Mouse (Mus musculus) kidney, postnatal 0 days (tissue): ENCODE data around the gene Rbm8a. TPM values are rescaled to one million over a fixed set of nuclear protein-coding genes. Genes with fewer than 3 reads are reported as not detected.

Source experiments
- ATAC-seq: fragments of 200-750 bp; cut with Nextera tagmentation; replicated peaks from 2 replicates; pipeline ENCODE4 v1.8.0; 2017; ENCODE audit warnings: low read depth, moderate number of reproducible peaks, moderate TSS enrichment, moderate library complexity; ENCODE audit not compliant: low FRiP score
- DNase-seq: peaks from one replicate; pipeline ENCODE4 v3.0.0-alpha.2; 2016; ENCODE audit warnings: low spot score
- H3K27ac ChIP-seq: fragments of 300-500 bp; sonication (generic); 2 replicates; pipeline ENCODE4 v1.5.1; 2014; ENCODE audit warnings: mild to moderate bottlenecking
- H3K27me3 ChIP-seq: fragments of 300-500 bp; sonication (generic); 2 replicates; pipeline ENCODE4 v1.6.1; 2014; ENCODE audit warnings: low read length, mixed read lengths; ENCODE audit not compliant: insufficient read depth
- H3K36me3 ChIP-seq: fragments of 300-500 bp; sonication (generic); 2 replicates; pipeline ENCODE4 v1.6.1; 2014; ENCODE audit warnings: low read length, mixed read lengths; ENCODE audit not compliant: insufficient read depth
- H3K4me1 ChIP-seq: fragments of 300-500 bp; sonication (generic); replicated peaks from 2 replicates; pipeline ENCODE4 v1.6.1; 2014; ENCODE audit warnings: antibody characterized with exemption, low read length, mixed read lengths; ENCODE audit not compliant: insufficient read depth
- H3K4me2 ChIP-seq: fragments of 300-500 bp; sonication (generic); 2 replicates; pipeline ENCODE4 v1.6.1; 2014; ENCODE audit warnings: mild to moderate bottlenecking, low read length, moderate library complexity, mixed read lengths
- H3K4me3 ChIP-seq: fragments of 300-500 bp; sonication (generic); replicated peaks from 2 replicates; pipeline ENCODE4 v1.5.1; 2014; ENCODE audit warnings: low read depth, low read length
- H3K9ac ChIP-seq: fragments of 300-500 bp; sonication (generic); 2 replicates; pipeline ENCODE4 v1.6.1; 2014; ENCODE audit warnings: low read depth, low read length
- H3K9me3 ChIP-seq: fragments of 300-500 bp; sonication (generic); replicated peaks from 2 replicates; pipeline ENCODE4 v1.6.1; 2016; ENCODE audit warnings: low read length, inconsistent platforms, mixed read lengths
- CTCF ChIP-seq: IDR thresholded peaks from 2 replicates; pipeline ENCODE4 v1.5.1; 2016; ENCODE audit warnings: antibody characterized with exemption, low read depth, mild to moderate bottlenecking, moderate library complexity
- WGBS: fragments of 180-500 bp; shearing (Covaris S2); extraction: QIAGEN DNeasy Blood & Tissue Kit; methylation state at CpG from one replicate; pipeline ENCODE4 v1.1.7; 2014; 5-methylcytosine and 5-hydroxymethylcytosine counted together
- polyA plus RNA-seq: library from polyadenylated mRNA; unstranded; fragments of >200 nt; fragmentation: Nextera tagmentation; extraction: Ambion mirVana; gene quantifications from 2 replicates; pipeline ENCODE4 v1.2.1, GENCODE M21; 2015

Gene Rbm8a
- polyA plus RNA-seq, 1 experiment from 2014 or later, result 100 TPM

- peak within 1 kb of the TSS; percentile 76 for H3K4me3 ChIP-seq
- TF ChIP-seq CTCF, result peak; percentile 40; the same call in 1 of the 2 replicates
- H3K4me2 ChIP-seq, result peak within 1 kb of the TSS; percentile 75
- H3K9me3 ChIP-seq, result no peaks in the 10 kb centered on the region
- ATAC-seq (peak; percentile 91), DNase-seq (peak; percentile 98)
- H3K27me3 ChIP-seq, result 0 out of 2 replicates have a peak, but pooled peaks cover 5% of the 10 kb centered on the region
- WGBS, result under 1% methylated on average over 37 of the region's 38 CpGs
- H3K4me1 ChIP-seq, result peaks cover 19% of the 10 kb centered on the region
- H3K9ac ChIP-seq, result peak within 1 kb of the TSS; percentile 77
- H3K36me3 ChIP-seq, result no peaks in the 10 kb centered on the region
- peak within 1 kb of the TSS; percentile 76; the same call in 1 of the 2 replicates for H3K27ac ChIP-seq
Observed at GRCm38 (mm10) chr3:96593790-96594560, 35.8 kb upstream of the Rbm8a start, which contains the start of gene Polr3gl. Polr3gl (minus strand) TSS chr3:96594181.

DNA sequence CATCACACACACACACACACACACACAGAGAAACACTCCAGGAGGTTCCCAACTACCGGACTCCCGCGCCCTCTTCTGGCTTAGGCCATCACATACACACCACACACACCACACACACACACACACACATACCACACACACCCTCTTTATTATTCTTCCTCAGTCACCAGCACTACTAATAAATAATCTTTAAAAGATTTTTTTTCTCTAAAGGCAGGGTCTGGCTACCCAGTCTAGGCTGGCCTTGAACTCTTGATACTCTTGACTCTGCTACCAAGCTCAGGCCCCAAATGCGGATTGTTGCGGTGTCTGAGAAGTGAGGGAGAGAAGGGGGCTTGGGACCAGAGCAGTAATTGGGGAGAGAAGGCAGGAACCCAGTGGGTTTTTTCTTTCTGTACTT is 34.9 kb upstream of the Rbm8a start:
- no peaks in the 10 kb centered on the region for H3K9me3 ChIP-seq
- no peak for ATAC-seq
- no peak for TF ChIP-seq CTCF
- no peak for DNase-seq
- no peak overlapping the region for H3K4me2 ChIP-seq
- H3K36me3 ChIP-seq, result no peaks in the 10 kb centered on the region
- H3K4me3 ChIP-seq, result no peak overlapping the region
- H3K27ac ChIP-seq, result no peak overlapping the region
- 79% methylated on average over 5 of the region's 5 CpGs for WGBS
- 0 out of 2 replicates have a peak, but pooled peaks cover 5% of the 10 kb centered on the region for H3K27me3 ChIP-seq
- H3K9ac ChIP-seq, result no peak overlapping the region
- peaks cover 19% of the 10 kb centered on the region for H3K4me1 ChIP-seq

DNA sequence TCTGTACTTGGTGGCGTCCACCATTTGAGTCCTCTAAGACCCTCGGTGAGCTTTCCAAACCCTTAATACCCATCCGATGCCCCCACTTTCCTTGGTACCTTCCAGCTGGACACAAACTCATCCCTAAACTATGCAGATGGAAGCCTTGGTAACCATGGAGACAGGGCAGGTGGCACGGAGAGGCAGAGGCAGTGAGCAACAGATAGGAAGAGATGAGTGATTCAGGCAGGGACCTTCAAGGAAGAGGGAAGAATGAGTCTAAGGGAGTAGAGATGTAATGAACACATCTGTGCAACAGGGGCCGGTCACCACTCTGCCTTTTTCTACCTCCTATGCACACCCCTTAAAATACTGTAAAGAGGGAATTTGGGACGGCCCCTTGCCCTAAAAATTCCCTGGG is 34.1 kb upstream of the Rbm8a start:
- 0 out of 2 replicates have a peak, but pooled peaks cover 5% of the 10 kb centered on the region for H3K27me3 ChIP-seq
- no peaks in the 10 kb centered on the region for H3K9me3 ChIP-seq
- 30% methylated on average over 6 of the region's 6 CpGs for WGBS
- no peak overlapping the region for H3K27ac ChIP-seq
- peak overlapping the region; percentile 84 for H3K4me2 ChIP-seq
- no peak overlapping the region for H3K9ac ChIP-seq
- no peaks in the 10 kb centered on the region for H3K36me3 ChIP-seq
- H3K4me3 ChIP-seq, result no peak overlapping the region; the same call in 1 of the 2 replicates
- no peak for ATAC-seq
- no peak for TF ChIP-seq CTCF
- DNase-seq, result no peak
- H3K4me1 ChIP-seq, result peaks cover 19% of the 10 kb centered on the region

- Histone ChIP-seq H3K9me3 (no peaks in the 10 kb centered on the region), H3K27ac (peak within 1 kb of the TSS; percentile 47; the same call in 1 of the 2 replicates), H3K36me3 (no peaks in the 10 kb centered on the region), H3K4me1 (peaks cover 19% of the 10 kb centered on the region), H3K4me2 (peak within 1 kb of the TSS; percentile 84), H3K27me3 (0 out of 2 replicates have a peak, but pooled peaks cover 5% of the 10 kb centered on the region), H3K9ac (peak within 1 kb of the TSS; percentile 62), H3K4me3 (peak within 1 kb of the TSS; percentile 48)
- TF ChIP-seq CTCF, result no peak
- ATAC-seq (no peak), DNase-seq (no peak)
- 2% methylated on average over 22 of the region's 23 CpGs for WGBS
Observed at GRCm38 (mm10) chr3:96596228-96596707, 33.5 kb upstream of the Rbm8a start, which contains the start of gene Ankrd34a. Ankrd34a (plus strand) TSS chr3:96596636.

- no peaks in the 10 kb centered on the region for H3K36me3 ChIP-seq
- no peak for ATAC-seq
- under 1% methylated on average over 9 of the region's 12 CpGs for WGBS
Observed at GRCm38 (mm10) chr3:96596855-96597254, 32.9 kb upstream of the Rbm8a start.

DNA sequence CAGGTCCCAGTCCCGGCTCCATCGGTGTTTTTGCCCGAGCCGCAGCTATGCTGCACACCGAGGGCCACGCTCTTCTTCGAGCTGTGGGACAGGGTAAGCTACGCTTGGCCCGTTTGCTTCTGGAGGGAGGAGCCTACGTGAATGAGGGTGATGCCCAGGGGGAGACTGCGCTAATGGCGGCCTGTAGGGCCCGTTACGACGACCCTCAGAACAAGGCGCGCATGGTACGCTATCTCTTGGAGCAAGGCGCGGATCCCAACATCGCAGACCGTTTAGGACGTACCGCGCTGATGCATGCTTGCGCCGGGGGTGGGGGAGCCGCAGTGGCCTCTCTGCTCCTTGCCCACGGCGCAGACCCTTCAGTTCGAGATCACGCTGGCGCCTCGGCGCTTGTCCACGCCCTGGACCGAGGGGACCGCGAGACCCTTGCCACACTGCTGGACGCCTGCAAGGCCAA is 32.3 kb upstream of the Rbm8a start:
- peak overlapping the region; percentile 48 for H3K4me3 ChIP-seq
- H3K27ac ChIP-seq, result peak overlapping the region; percentile 47; the same call in 1 of the 2 replicates
- peak overlapping the region; percentile 62 for H3K9ac ChIP-seq
- peaks cover 19% of the 10 kb centered on the region for H3K4me1 ChIP-seq
- DNase-seq (no peak), ATAC-seq (no peak)
- peak overlapping the region; percentile 84 for H3K4me2 ChIP-seq
- H3K36me3 ChIP-seq, result no peaks in the 10 kb centered on the region
- TF ChIP-seq CTCF, result no peak
- H3K9me3 ChIP-seq, result no peaks in the 10 kb centered on the region
- 0 out of 2 replicates have a peak, but pooled peaks cover 5% of the 10 kb centered on the region for H3K27me3 ChIP-seq
- WGBS, result under 1% methylated on average over 40 of the region's 40 CpGs

More at GRCm38 (mm10) chr3:96596855-96597254, 32.9 kb upstream of the Rbm8a start:
- H3K4me1 ChIP-seq, result peaks cover 19% of the 10 kb centered on the region
- peak overlapping the region; percentile 45; the same call in 1 of the 2 replicates for H3K9ac ChIP-seq
- H3K4me2 ChIP-seq, result peak overlapping the region; percentile 84
- H3K9me3 ChIP-seq, result no peaks in the 10 kb centered on the region
- DNase-seq, result no peak
- H3K27ac ChIP-seq, result no peak overlapping the region
- H3K4me3 ChIP-seq, result peak overlapping the region; percentile 48
- H3K27me3 ChIP-seq, result 0 out of 2 replicates have a peak, but pooled peaks cover 5% of the 10 kb centered on the region
- TF ChIP-seq CTCF, result no peak
